17 mouse cellular contexts compared by ENCODE assay signal in genomic region chr1:190159457-190159856, GRCm38 (mm10). TPM values are rescaled to one million over a fixed set of nuclear protein-coding genes. Genes with fewer than 3 reads are reported as not detected.
"Had no signal": no experiment of that assay in that cellular context is flagged by ENCODE, and none has a peak within 500 bp of the region (broad histone marks: within the 10 kb centered on the region; RNA-seq: fewer than 3 reads in every experiment).

No protein-coding gene starts in this region.

- H3K27me3 ChIP-seq: neural tube, embryonic 15.5 days had no signal

- H3K4me2 ChIP-seq: kidney, embryonic 15.5 days; limb, embryonic 15.5 days; liver, embryonic 12.5 days; lung, embryonic 14.5 days; midbrain, embryonic 12.5 days; neural tube, embryonic 15.5 days had no signal

- H3K9ac ChIP-seq: kidney, embryonic 15.5 days; limb, embryonic 15.5 days; liver, embryonic 12.5 days; lung, embryonic 14.5 days; midbrain, embryonic 12.5 days; neural tube, embryonic 15.5 days had no signal

- H3K4me1 ChIP-seq: kidney, embryonic 15.5 days; liver, embryonic 12.5 days had no signal

- H3K27ac ChIP-seq: kidney, embryonic 15.5 days; limb, embryonic 15.5 days; liver, embryonic 12.5 days; midbrain, embryonic 12.5 days; neural tube, embryonic 15.5 days had no signal

- H3K9me3 ChIP-seq: kidney, embryonic 15.5 days; limb, embryonic 15.5 days; liver, embryonic 12.5 days; midbrain, embryonic 12.5 days; neural tube, embryonic 15.5 days had no signal

- H3K4me3 ChIP-seq: kidney, embryonic 15.5 days; limb, embryonic 15.5 days; liver, embryonic 12.5 days; midbrain, embryonic 12.5 days; myocyte; neural tube, embryonic 15.5 days had no signal

- ATAC-seq: liver, embryonic 12.5 days had no signal

- DNase-seq: kidney, adult 2 months; kidney, postnatal 14 days; layer of hippocampus, postnatal 36 days; lung, embryonic 14.5 days; lung, postnatal 10 days; lung, postnatal 4 days; right cerebral cortex, postnatal 4 days; spleen, adult 18-20 months; thymus, adult 2 months; thymus, postnatal 25 days had no signal

- H3K36me3 ChIP-seq: kidney, embryonic 15.5 days; limb, embryonic 15.5 days; neural tube, embryonic 15.5 days had no signal

RNA-seq across cellular contexts. Expression of gene Prox1, which starts 11.1 kb away (rescaled TPM):
- total RNA-seq: megakaryocyte, adult 5-6 weeks had no signal
